Mouse (Mus musculus): ENCODE results near the gene Gm10718. TPM values are rescaled to one million over a fixed set of nuclear protein-coding genes. Genes with fewer than 3 reads are reported as not detected.
"Not testable (repeated sequence)": the region's sequence is repeated elsewhere in the genome, so short reads cannot be mapped to it uniquely, and the experiment has no call there.

The Gm10718 gene
- polyA plus RNA-seq, 1 experiment = not detected

- H3K27ac ChIP-seq (ENCODE audit: insufficient read depth, low read length); H3K4me3 ChIP-seq (ENCODE audit: insufficient read depth, low read length); H3K4me1 ChIP-seq (ENCODE audit: control insufficient read depth, insufficient read depth, low read length): not testable (repeated sequence)
Observed at GRCm38 (mm10) chr9:3018944-3019343, 4.4 kb upstream of the Gm10718 start.

GRCm38 (mm10) chr9:3019835-3020727 is 3.3 kb upstream of the Gm10718 start:
- H3K4me3 ChIP-seq (ENCODE audit: insufficient read depth, low read length); H3K27ac ChIP-seq (ENCODE audit: insufficient read depth, low read length); H3K4me1 ChIP-seq (ENCODE audit: control insufficient read depth, insufficient read depth, low read length): not testable (repeated sequence)

- H3K4me1 ChIP-seq (ENCODE audit: control insufficient read depth, insufficient read depth, low read length); H3K27ac ChIP-seq (ENCODE audit: insufficient read depth, low read length); H3K4me3 ChIP-seq (ENCODE audit: insufficient read depth, low read length): not testable (repeated sequence)
Observed at GRCm38 (mm10) chr9:3022316-3023008, 885 bp upstream of the Gm10718 start.

GRCm38 (mm10) chr9:3023985-3024648 is 770 bp downstream of the Gm10718 start:
- not testable (repeated sequence) for H3K4me1 ChIP-seq (ENCODE audit: control insufficient read depth, insufficient read depth, low read length); H3K27ac ChIP-seq (ENCODE audit: insufficient read depth, low read length); H3K4me3 ChIP-seq (ENCODE audit: insufficient read depth, low read length)

DNA sequence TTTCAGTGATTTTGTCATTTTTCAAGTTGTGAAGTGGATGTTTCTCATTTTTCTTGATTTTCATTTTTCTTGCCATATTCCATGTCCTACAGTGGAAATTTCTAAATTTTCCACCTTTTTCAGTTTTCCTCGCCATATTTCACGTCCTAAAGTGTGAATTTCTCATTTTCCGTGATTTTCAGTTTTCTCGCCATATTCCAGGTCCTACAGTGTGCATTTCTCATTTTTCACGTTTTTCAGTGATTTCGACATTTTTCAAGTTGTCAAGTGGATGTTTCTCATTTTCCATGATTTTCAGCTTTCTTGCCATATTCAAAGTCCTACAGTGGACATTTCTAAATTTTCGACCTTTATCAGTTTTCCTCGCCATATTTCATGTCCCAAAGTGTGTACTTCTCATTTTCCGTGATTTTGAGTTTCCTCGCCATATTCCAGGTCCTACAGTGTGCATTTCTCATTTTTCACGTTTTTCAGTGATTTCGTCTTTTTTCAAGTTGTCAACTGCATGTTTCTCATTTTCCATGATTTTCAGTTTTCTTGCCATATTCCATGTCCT is 1.6 kb downstream of the Gm10718 start, which contains the start of gene Gm10717:
Gene Gm10717 (plus strand): TSS at position 506 of the 556 bp plus-strand sequence.
- H3K4me3 ChIP-seq (ENCODE audit: insufficient read depth, low read length); H3K4me1 ChIP-seq (ENCODE audit: control insufficient read depth, insufficient read depth, low read length); H3K27ac ChIP-seq (ENCODE audit: insufficient read depth, low read length): not testable (repeated sequence)

DNA sequence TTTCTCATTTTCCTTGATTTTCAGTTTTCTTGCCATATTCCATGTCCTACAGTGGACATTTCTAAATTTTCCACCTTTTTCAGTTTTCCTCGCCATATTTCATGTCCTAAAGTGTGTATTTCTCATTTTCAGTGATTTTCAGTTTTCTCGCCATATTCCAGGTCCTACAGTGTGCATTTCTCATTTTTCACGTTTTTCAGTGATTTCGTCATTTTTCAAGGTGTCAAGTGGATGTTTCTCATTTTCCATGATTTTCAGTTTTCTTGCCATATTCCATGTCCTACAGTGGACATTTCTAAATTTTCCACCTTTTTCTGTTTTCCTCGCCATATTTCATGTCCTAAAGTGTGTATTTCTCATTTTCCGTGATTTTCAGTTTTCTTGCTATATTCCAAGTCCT is 2.3 kb downstream of the Gm10718 start:
- not testable (repeated sequence) for H3K27ac ChIP-seq (ENCODE audit: insufficient read depth, low read length); H3K4me3 ChIP-seq (ENCODE audit: insufficient read depth, low read length); H3K4me1 ChIP-seq (ENCODE audit: control insufficient read depth, insufficient read depth, low read length)

- H3K4me3 ChIP-seq (ENCODE audit: insufficient read depth, low read length); H3K27ac ChIP-seq (ENCODE audit: insufficient read depth, low read length); H3K4me1 ChIP-seq (ENCODE audit: control insufficient read depth, insufficient read depth, low read length): not testable (repeated sequence)
Observed at GRCm38 (mm10) chr9:3026136-3026535, 2.8 kb downstream of the Gm10718 start.

GRCm38 (mm10) chr9:3026741-3027140 is 3.4 kb downstream of the Gm10718 start:
- not testable (repeated sequence) for H3K27ac ChIP-seq (ENCODE audit: insufficient read depth, low read length); H3K4me1 ChIP-seq (ENCODE audit: control insufficient read depth, insufficient read depth, low read length); H3K4me3 ChIP-seq (ENCODE audit: insufficient read depth, low read length)

- not testable (repeated sequence) for H3K27ac ChIP-seq (ENCODE audit: insufficient read depth, low read length); H3K4me1 ChIP-seq (ENCODE audit: control insufficient read depth, insufficient read depth, low read length); H3K4me3 ChIP-seq (ENCODE audit: insufficient read depth, low read length)
Observed at GRCm38 (mm10) chr9:3027200-3027599, 3.9 kb downstream of the Gm10718 start.

GRCm38 (mm10) chr9:3029276-3030000 is 6.1 kb downstream of the Gm10718 start:
- H3K4me1 ChIP-seq (ENCODE audit: control insufficient read depth, insufficient read depth, low read length); H3K27ac ChIP-seq (ENCODE audit: insufficient read depth, low read length): not testable (repeated sequence)

GRCm38 (mm10) chr9:3030677-3031318 is 7.5 kb downstream of the Gm10718 start:
- H3K27ac ChIP-seq (ENCODE audit: insufficient read depth, low read length) = not testable (repeated sequence)

More at GRCm38 (mm10) chr9:3029276-3030000, 6.1 kb downstream of the Gm10718 start:
- H3K4me3 ChIP-seq (ENCODE audit: insufficient read depth, low read length) = not testable (repeated sequence)

DNA sequence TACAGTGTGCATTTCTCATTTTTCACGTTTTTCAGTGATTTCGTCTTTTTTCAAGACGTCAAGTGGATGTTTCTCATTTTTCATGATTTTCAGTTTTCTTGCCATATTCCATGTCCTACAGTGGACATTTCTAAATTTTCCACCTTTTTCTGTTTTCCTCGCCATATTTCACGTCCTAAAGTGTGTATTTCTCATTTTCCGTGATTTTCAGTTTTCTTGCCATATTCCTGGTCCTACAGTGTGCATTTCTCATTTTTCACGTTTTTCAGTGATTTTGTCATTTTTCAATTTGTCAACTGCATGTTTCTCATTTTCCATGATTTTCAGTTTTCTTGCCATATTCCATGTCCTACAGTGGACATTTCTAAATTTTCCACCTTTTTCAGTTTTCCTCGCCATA is 11.0 kb downstream of the Gm10718 start, which contains the start of gene Gm17535:
Gene Gm17535 (plus strand): TSS at position 301 of the 400 bp plus-strand sequence.
- not testable (repeated sequence) for H3K4me1 ChIP-seq (ENCODE audit: control insufficient read depth, insufficient read depth, low read length); H3K27ac ChIP-seq (ENCODE audit: insufficient read depth, low read length); H3K4me3 ChIP-seq (ENCODE audit: insufficient read depth, low read length)

More at GRCm38 (mm10) chr9:3030677-3031318, 7.5 kb downstream of the Gm10718 start:
- H3K4me3 ChIP-seq (ENCODE audit: insufficient read depth, low read length); H3K4me1 ChIP-seq (ENCODE audit: control insufficient read depth, insufficient read depth, low read length): not testable (repeated sequence)

DNA sequence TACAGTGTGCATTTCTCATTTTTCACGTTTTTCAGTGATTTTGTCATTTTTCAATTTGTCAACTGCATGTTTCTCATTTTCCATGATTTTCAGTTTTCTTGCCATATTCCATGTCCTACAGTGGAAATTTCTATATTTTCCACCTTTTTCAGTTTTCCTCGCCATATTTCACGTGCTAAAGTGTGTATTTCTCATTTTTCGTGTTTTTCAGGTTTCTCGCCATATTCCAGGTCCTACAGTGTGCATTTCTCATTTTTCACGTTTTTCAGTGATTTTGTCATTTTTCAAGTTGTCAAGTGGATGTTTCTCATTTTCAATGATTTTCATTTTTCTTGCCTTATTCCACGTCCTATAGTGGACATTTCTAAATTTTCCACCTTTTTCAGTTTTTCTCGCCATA is 13.2 kb downstream of the Gm10718 start, which contains the start of gene Gm10715:
Gene Gm10715 (plus strand): TSS at position 301 of the 400 bp plus-strand sequence.
- not testable (repeated sequence) for H3K27ac ChIP-seq (ENCODE audit: insufficient read depth, low read length); H3K4me1 ChIP-seq (ENCODE audit: control insufficient read depth, insufficient read depth, low read length); H3K4me3 ChIP-seq (ENCODE audit: insufficient read depth, low read length)

- H3K4me1 ChIP-seq (ENCODE audit: control insufficient read depth, insufficient read depth, low read length); H3K27ac ChIP-seq (ENCODE audit: insufficient read depth, low read length); H3K4me3 ChIP-seq (ENCODE audit: insufficient read depth, low read length): not testable (repeated sequence)
Observed at GRCm38 (mm10) chr9:3038161-3038560, 14.8 kb downstream of the Gm10718 start.

All from embryonic fibroblast, embryonic 13.5 days (primary cell).